Mouse (Mus musculus): ENCODE results near the gene Sh3gl3. TPM values are rescaled to one million over a fixed set of nuclear protein-coding genes. Genes with fewer than 3 reads are reported as not detected.
A peak's percentile ranks its signal among the peaks of the same experiment; 100 is the strongest.

Gene Sh3gl3
- polyA plus RNA-seq, 1 experiment from 2014 or later: 3.6 TPM

GRCm38 (mm10) chr7:82204975-82205374, 31.3 kb downstream of the Sh3gl3 start:
- Histone ChIP-seq H3K9me3 (ENCODE audit: low read depth, low read length) (no peaks in the 10 kb centered on the region), H3K4me2 (peak overlapping the region; percentile 8; the same call in 1 of the 2 replicates), H3K9ac (no peak overlapping the region), H3K27ac (ENCODE audit: low read depth) (no peak overlapping the region), H3K36me3 (ENCODE audit: insufficient read depth) (no peaks in the 10 kb centered on the region), H3K4me3 (ENCODE audit: low read depth, low read length) (no peak overlapping the region), H3K4me1 (ENCODE audit: insufficient read depth) (peaks cover 10% of the 10 kb centered on the region; the same call in 1 of the 2 replicates), H3K27me3 (ENCODE audit: insufficient read depth, low read length) (no peaks in the 10 kb centered on the region)
- TF ChIP-seq CTCF (IDR thresholded peaks at IDR 0.05; ENCODE audit: low read depth): no peak
- 43% methylated on average over 3 of the region's 3 CpGs for WGBS
- ATAC-seq (ENCODE audit: insufficient read depth) (no peak), DNase-seq (no peak)

- 85% methylated on average over 8 of the region's 8 CpGs for WGBS
These were observed 33.1 kb downstream of the Sh3gl3 start for GRCm38 (mm10) chr7:82206787-82207186.

GRCm38 (mm10) chr7:82221380-82221933, 47.8 kb downstream of the Sh3gl3 start:
- no peak for ATAC-seq (ENCODE audit: insufficient read depth)

More at GRCm38 (mm10) chr7:82206787-82207186, 33.1 kb downstream of the Sh3gl3 start:
- peaks cover 10% of the 10 kb centered on the region; the same call in 1 of the 2 replicates for H3K4me1 ChIP-seq (ENCODE audit: insufficient read depth)
- no peaks in the 10 kb centered on the region for H3K9me3 ChIP-seq (ENCODE audit: low read depth, low read length)
- H3K27ac ChIP-seq (ENCODE audit: low read depth): no peak overlapping the region
- H3K36me3 ChIP-seq (ENCODE audit: insufficient read depth): no peaks in the 10 kb centered on the region
- DNase-seq (no peak), ATAC-seq (ENCODE audit: insufficient read depth) (no peak)
- no peak overlapping the region for H3K9ac ChIP-seq
- H3K4me2 ChIP-seq: no peak overlapping the region
- H3K27me3 ChIP-seq (ENCODE audit: insufficient read depth, low read length): no peaks in the 10 kb centered on the region
- H3K4me3 ChIP-seq (ENCODE audit: low read depth, low read length): no peak overlapping the region
- TF ChIP-seq CTCF (IDR thresholded peaks at IDR 0.05; ENCODE audit: low read depth): no peak

GRCm38 (mm10) chr7:82223906-82224846, 50.5 kb downstream of the Sh3gl3 start:
- no peak for ATAC-seq (ENCODE audit: insufficient read depth)
- Histone ChIP-seq H3K4me2 (no peak overlapping the region), H3K27me3 (ENCODE audit: insufficient read depth, low read length) (no peaks in the 10 kb centered on the region), H3K9me3 (ENCODE audit: low read depth, low read length) (no peaks in the 10 kb centered on the region), H3K4me3 (ENCODE audit: low read depth, low read length) (no peak overlapping the region), H3K4me1 (ENCODE audit: insufficient read depth) (no peaks in the 10 kb centered on the region), H3K36me3 (ENCODE audit: insufficient read depth) (no peaks in the 10 kb centered on the region), H3K9ac (no peak overlapping the region), H3K27ac (ENCODE audit: low read depth) (no peak overlapping the region)
- no peak for DNase-seq
- TF ChIP-seq CTCF (IDR thresholded peaks at IDR 0.05; ENCODE audit: low read depth): no peak
- WGBS: 27% methylated on average over 10 of the region's 10 CpGs

More at GRCm38 (mm10) chr7:82221380-82221933, 47.8 kb downstream of the Sh3gl3 start:
- no peak for TF ChIP-seq CTCF (IDR thresholded peaks at IDR 0.05; ENCODE audit: low read depth)
- H3K9me3 ChIP-seq (ENCODE audit: low read depth, low read length): no peaks in the 10 kb centered on the region
- H3K27ac ChIP-seq (ENCODE audit: low read depth): no peak overlapping the region
- no peaks in the 10 kb centered on the region for H3K4me1 ChIP-seq (ENCODE audit: insufficient read depth)
- H3K36me3 ChIP-seq (ENCODE audit: insufficient read depth): no peaks in the 10 kb centered on the region
- H3K4me2 ChIP-seq: no peak overlapping the region
- H3K9ac ChIP-seq: no peak overlapping the region
- no peaks in the 10 kb centered on the region for H3K27me3 ChIP-seq (ENCODE audit: insufficient read depth, low read length)
- no peak for DNase-seq
- no peak overlapping the region for H3K4me3 ChIP-seq (ENCODE audit: low read depth, low read length)
- 85% methylated on average over 9 of the region's 9 CpGs for WGBS

- no peak overlapping the region for H3K27ac ChIP-seq (ENCODE audit: low read depth)
- no peaks in the 10 kb centered on the region for H3K9me3 ChIP-seq (ENCODE audit: low read depth, low read length)
- DNase-seq (no peak), ATAC-seq (ENCODE audit: insufficient read depth) (no peak)
- no peak overlapping the region for H3K4me2 ChIP-seq
- 66% methylated on average over 7 of the region's 7 CpGs for WGBS
- no peaks in the 10 kb centered on the region for H3K27me3 ChIP-seq (ENCODE audit: insufficient read depth, low read length)
- H3K4me1 ChIP-seq (ENCODE audit: insufficient read depth): no peaks in the 10 kb centered on the region
- TF ChIP-seq CTCF (IDR thresholded peaks at IDR 0.05; ENCODE audit: low read depth): no peak
- no peak overlapping the region for H3K4me3 ChIP-seq (ENCODE audit: low read depth, low read length)
- no peak overlapping the region for H3K9ac ChIP-seq
- H3K36me3 ChIP-seq (ENCODE audit: insufficient read depth): no peaks in the 10 kb centered on the region
These were observed 59.6 kb downstream of the Sh3gl3 start for GRCm38 (mm10) chr7:82233201-82233600.

GRCm38 (mm10) chr7:82234010-82234897, 60.6 kb downstream of the Sh3gl3 start:
- no peak for ATAC-seq (ENCODE audit: insufficient read depth)
- no peaks in the 10 kb centered on the region for H3K36me3 ChIP-seq (ENCODE audit: insufficient read depth)
- H3K4me3 ChIP-seq (ENCODE audit: low read depth, low read length): no peak overlapping the region
- no peak for TF ChIP-seq CTCF (IDR thresholded peaks at IDR 0.05; ENCODE audit: low read depth)
- H3K27ac ChIP-seq (ENCODE audit: low read depth): no peak overlapping the region
- WGBS: 38% methylated on average over 11 of the region's 11 CpGs
- no peaks in the 10 kb centered on the region for H3K4me1 ChIP-seq (ENCODE audit: insufficient read depth)
- H3K4me2 ChIP-seq: no peak overlapping the region
- H3K9ac ChIP-seq: no peak overlapping the region
- H3K27me3 ChIP-seq (ENCODE audit: insufficient read depth, low read length): no peaks in the 10 kb centered on the region
- H3K9me3 ChIP-seq (ENCODE audit: low read depth, low read length): no peaks in the 10 kb centered on the region
- DNase-seq: no peak
